Mouse (Mus musculus): ENCODE measurements at regions not wholly inside any gene's neighbourhood (a gene's known extent, or its start where the extent isn't known, plus 50 kb on each side); places are given as distances from the start of the nearest gene placed in this dataset.

- H3K9ac ChIP-seq (replicated peaks), result no peak overlapping the region
- H3K27ac ChIP-seq (replicated peaks), result no peak overlapping the region
- WGBS, result 78% methylated on average over 5 of the region's 5 CpGs
- no peaks in the 10 kb centered on the region for H3K27me3 ChIP-seq (replicated peaks)
- no peak overlapping the region for H3K4me2 ChIP-seq
- H3K36me3 ChIP-seq, result no peaks in the 10 kb centered on the region
- H3K4me1 ChIP-seq, result no peaks in the 10 kb centered on the region
- H3K4me3 ChIP-seq (replicated peaks), result no peak overlapping the region
- no peak for ATAC-seq (ENCODE audit: low FRiP score)
- H3K9me3 ChIP-seq (replicated peaks), result no peaks in the 10 kb centered on the region
Observed at GRCm38 (mm10) chr3:61268453-61269335, 92.7 kb upstream of the Rap2b start.

GRCm38 (mm10) chr3:61285924-61286520 lies 75.4 kb upstream of the Rap2b start:
- no peak overlapping the region for H3K9ac ChIP-seq (replicated peaks)
- ATAC-seq (ENCODE audit: low FRiP score), result 0 out of 2 replicates have a peak, but pooled peaks have one; percentile 53
- H3K4me3 ChIP-seq (replicated peaks), result no peak overlapping the region
- no peak overlapping the region for H3K27ac ChIP-seq (replicated peaks)
- H3K9me3 ChIP-seq (replicated peaks), result no peaks in the 10 kb centered on the region
- 0 out of 2 replicates have a peak overlapping the region, but pooled peaks have one; percentile 2 for H3K4me2 ChIP-seq
- 43% methylated on average over 10 of the region's 10 CpGs for WGBS
- no peaks in the 10 kb centered on the region for H3K27me3 ChIP-seq (replicated peaks)
- no peaks in the 10 kb centered on the region; the same call in 1 of the 2 replicates for H3K4me1 ChIP-seq
- no peaks in the 10 kb centered on the region for H3K36me3 ChIP-seq

DNA sequence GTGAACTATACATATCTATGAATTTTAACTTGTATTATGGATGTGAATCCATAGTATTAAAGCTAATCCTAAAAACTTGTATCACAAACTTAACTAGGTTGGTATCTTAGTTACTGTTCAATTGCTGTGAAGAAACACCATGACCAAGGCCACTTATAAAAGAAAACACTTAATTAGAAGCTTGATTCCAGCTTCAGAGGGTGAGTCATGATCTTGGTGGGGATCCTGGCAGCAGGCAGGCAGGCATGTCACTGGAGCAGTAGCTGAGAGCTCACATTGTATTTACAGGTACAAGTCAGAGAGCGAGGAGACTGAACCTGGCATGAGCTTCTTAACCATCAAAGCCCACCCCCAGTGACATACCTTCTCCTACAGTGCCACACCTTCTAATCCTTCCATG lies 73.2 kb upstream of the Rap2b start:
- no peak for ATAC-seq (ENCODE audit: low FRiP score)
- no peak overlapping the region for H3K27ac ChIP-seq (replicated peaks)
- 81% methylated on average over 1 of the region's 1 CpGs for WGBS
- no peak overlapping the region for H3K4me2 ChIP-seq
- H3K36me3 ChIP-seq, result no peaks in the 10 kb centered on the region
- no peak overlapping the region for H3K9ac ChIP-seq (replicated peaks)
- H3K4me1 ChIP-seq, result no peaks in the 10 kb centered on the region; the same call in 1 of the 2 replicates
- H3K27me3 ChIP-seq (replicated peaks), result no peaks in the 10 kb centered on the region
- H3K9me3 ChIP-seq (replicated peaks), result no peaks in the 10 kb centered on the region
- H3K4me3 ChIP-seq (replicated peaks), result no peak overlapping the region

- H3K4me3 ChIP-seq (replicated peaks), result no peak overlapping the region
- no peaks in the 10 kb centered on the region for H3K4me1 ChIP-seq
- WGBS, result 83% methylated on average over 6 of the region's 6 CpGs
- no peak overlapping the region for H3K9ac ChIP-seq (replicated peaks)
- H3K9me3 ChIP-seq (replicated peaks), result no peaks in the 10 kb centered on the region
- ATAC-seq (ENCODE audit: low FRiP score), result no peak
- H3K4me2 ChIP-seq, result no peak overlapping the region
- no peak overlapping the region for H3K27ac ChIP-seq (replicated peaks)
- no peaks in the 10 kb centered on the region for H3K36me3 ChIP-seq
- no peaks in the 10 kb centered on the region for H3K27me3 ChIP-seq (replicated peaks)
Observed at GRCm38 (mm10) chr3:61294855-61295254, 66.6 kb upstream of the Rap2b start.

- H3K4me2 ChIP-seq, result no peak overlapping the region
- H3K4me3 ChIP-seq (replicated peaks), result no peak overlapping the region
- H3K27ac ChIP-seq (replicated peaks), result no peak overlapping the region
- H3K36me3 ChIP-seq, result no peaks in the 10 kb centered on the region
- no peaks in the 10 kb centered on the region for H3K9me3 ChIP-seq (replicated peaks)
- H3K4me1 ChIP-seq, result no peaks in the 10 kb centered on the region
- H3K9ac ChIP-seq (replicated peaks), result no peak overlapping the region
- ATAC-seq (ENCODE audit: low FRiP score), result no peak
- WGBS, result 62% methylated on average over 3 of the region's 3 CpGs
- H3K27me3 ChIP-seq (replicated peaks), result no peaks in the 10 kb centered on the region
Observed at GRCm38 (mm10) chr3:61297290-61297689, 64.1 kb upstream of the Rap2b start.

GRCm38 (mm10) chr3:61302214-61302613 lies 59.2 kb upstream of the Rap2b start:
- 94% methylated on average over 3 of the region's 3 CpGs for WGBS

GRCm38 (mm10) chr3:61303485-61303884 lies 58.0 kb upstream of the Rap2b start:
- no peaks in the 10 kb centered on the region for H3K27me3 ChIP-seq (replicated peaks)
- no peaks in the 10 kb centered on the region for H3K4me1 ChIP-seq
- no peak overlapping the region for H3K4me2 ChIP-seq
- no peaks in the 10 kb centered on the region for H3K9me3 ChIP-seq (replicated peaks)
- H3K9ac ChIP-seq (replicated peaks), result no peak overlapping the region
- no peaks in the 10 kb centered on the region for H3K36me3 ChIP-seq
- no peak overlapping the region for H3K27ac ChIP-seq (replicated peaks)
- ATAC-seq (ENCODE audit: low FRiP score), result no peak
- WGBS, result 85% methylated on average over 3 of the region's 3 CpGs
- H3K4me3 ChIP-seq (replicated peaks), result no peak overlapping the region

More at GRCm38 (mm10) chr3:61302214-61302613, 59.2 kb upstream of the Rap2b start:
- no peak overlapping the region for H3K4me2 ChIP-seq
- H3K9ac ChIP-seq (replicated peaks), result no peak overlapping the region
- H3K4me3 ChIP-seq (replicated peaks), result no peak overlapping the region
- H3K4me1 ChIP-seq, result no peaks in the 10 kb centered on the region
- no peaks in the 10 kb centered on the region for H3K36me3 ChIP-seq
- H3K27ac ChIP-seq (replicated peaks), result no peak overlapping the region
- no peaks in the 10 kb centered on the region for H3K27me3 ChIP-seq (replicated peaks)
- no peak for ATAC-seq (ENCODE audit: low FRiP score)
- no peaks in the 10 kb centered on the region for H3K9me3 ChIP-seq (replicated peaks)

- H3K36me3 ChIP-seq, result no peaks in the 10 kb centered on the region
- H3K9ac ChIP-seq (replicated peaks), result no peak overlapping the region
- H3K9me3 ChIP-seq (replicated peaks), result no peaks in the 10 kb centered on the region
- no peak overlapping the region for H3K27ac ChIP-seq (replicated peaks)
- H3K4me2 ChIP-seq, result no peak overlapping the region
- H3K4me1 ChIP-seq, result no peaks in the 10 kb centered on the region
- WGBS, result 55% methylated on average over 2 of the region's 2 CpGs
- no peak overlapping the region for H3K4me3 ChIP-seq (replicated peaks)
- ATAC-seq (ENCODE audit: low FRiP score), result no peak
- H3K27me3 ChIP-seq (replicated peaks), result no peaks in the 10 kb centered on the region
Observed at GRCm38 (mm10) chr3:61306306-61306705, 55.1 kb upstream of the Rap2b start.

DNA sequence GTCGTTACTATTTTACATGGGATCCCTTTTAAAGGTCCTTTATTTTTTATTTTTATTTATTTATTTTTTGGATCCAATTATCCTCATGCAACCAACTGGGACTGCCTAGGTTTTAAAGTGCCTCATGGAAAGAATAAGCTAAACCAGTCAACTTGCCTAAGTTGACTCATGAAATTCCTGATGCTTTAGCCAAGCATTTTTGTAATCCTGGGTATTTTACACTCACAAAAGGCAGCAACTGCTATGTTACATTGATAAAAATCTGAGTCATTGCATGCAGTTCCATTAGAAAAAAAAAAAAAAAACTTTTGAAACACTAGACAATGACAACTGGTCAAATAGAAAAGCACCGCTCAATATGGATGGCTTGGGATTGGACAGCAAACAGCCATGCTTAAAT lies 52.7 kb upstream of the Rap2b start:
- Histone ChIP-seq H3K27ac (replicated peaks) (no peak overlapping the region), H3K36me3 (no peaks in the 10 kb centered on the region), H3K9ac (replicated peaks) (no peak overlapping the region), H3K9me3 (replicated peaks) (no peaks in the 10 kb centered on the region), H3K4me1 (no peaks in the 10 kb centered on the region), H3K4me2 (no peak overlapping the region), H3K4me3 (replicated peaks) (no peak overlapping the region), H3K27me3 (replicated peaks) (no peaks in the 10 kb centered on the region)
- no peak for ATAC-seq (ENCODE audit: low FRiP score)
- WGBS, result 93% methylated on average over 2 of the region's 2 CpGs

DNA sequence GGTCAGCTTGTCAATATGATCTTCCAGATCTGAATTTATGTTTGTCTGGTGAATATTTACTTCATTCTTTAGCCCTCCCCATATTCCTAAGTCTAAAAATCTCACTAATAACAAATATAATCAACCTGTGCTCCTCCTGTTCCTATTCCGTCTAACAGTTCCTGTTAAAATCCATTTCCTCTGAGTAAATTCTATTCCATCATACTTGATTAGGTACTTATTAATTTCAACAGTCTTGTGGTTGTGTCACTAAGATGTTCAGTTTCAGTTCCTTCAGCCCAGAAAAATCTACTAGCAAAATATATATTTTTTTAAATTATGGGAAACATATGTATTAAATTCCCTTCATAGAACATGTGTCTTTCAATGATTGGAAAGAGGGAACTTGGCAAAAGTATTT lies 52.2 kb upstream of the Rap2b start:
- Histone ChIP-seq H3K27me3 (replicated peaks) (no peaks in the 10 kb centered on the region), H3K36me3 (no peaks in the 10 kb centered on the region), H3K9me3 (replicated peaks) (no peaks in the 10 kb centered on the region)

More for the DNA sequence above, 52.2 kb upstream of the Rap2b start:
- Histone ChIP-seq H3K4me3 (replicated peaks) (no peak overlapping the region), H3K4me2 (no peak overlapping the region), H3K9ac (replicated peaks) (no peak overlapping the region), H3K4me1 (no peaks in the 10 kb centered on the region), H3K27ac (replicated peaks) (no peak overlapping the region)
- WGBS, result 98% methylated on average over 1 of the region's 1 CpGs
- no peak for ATAC-seq (ENCODE audit: low FRiP score)

Data from neural tube, embryonic 15.5 days (tissue).